ENCODE assay signal across 22 mouse cellular contexts in the genomic region with DNA sequence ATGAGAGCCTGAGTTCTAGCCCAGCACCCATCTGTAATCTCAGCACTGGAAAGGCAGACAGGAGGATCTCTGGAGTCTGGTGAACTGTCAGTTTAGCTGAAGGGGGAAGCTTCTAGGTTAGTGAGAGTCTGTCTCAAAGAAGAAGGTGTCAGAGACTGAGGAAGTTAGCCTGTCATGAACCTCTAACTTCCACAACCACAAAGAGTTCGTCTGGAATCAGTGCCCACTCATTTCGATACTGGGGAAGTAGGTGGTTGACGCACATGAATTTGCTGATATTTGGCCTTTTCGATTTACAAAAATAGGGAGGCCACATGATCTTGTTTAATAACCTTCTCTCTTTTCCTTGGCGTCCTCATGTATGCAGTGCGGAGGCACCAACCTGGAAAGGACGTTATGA. TPM values are rescaled to one million over a fixed set of nuclear protein-coding genes. Genes with fewer than 3 reads are reported as not detected.
DNase-seq lines count a peak whose midpoint lies in the region; ATAC-seq and TF ChIP-seq lines count a peak whose summit lies in the region.
"Had no signal": no experiment of that assay in that cellular context is flagged by ENCODE, and none has a peak within 500 bp of the region (broad histone marks: within the 10 kb centered on the region; RNA-seq: fewer than 3 reads in every experiment).

No protein-coding gene starts in this region.

- no peak for ATAC-seq in heart, embryonic 11.5 days (replicated peaks; ENCODE audit: insufficient number of reproducible peaks, low FRiP score, low TSS enrichment)
- ATAC-seq in liver, postnatal 0 days = no peak
- ATAC-seq in liver, embryonic 12.5 days = no peak
- ATAC-seq in megakaryocyte progenitor cell, adult 5-6 weeks (replicated peaks; ENCODE audit: poor library complexity) = peak; percentile 33
- ATAC-seq: CD4-positive, CD25-positive, alpha-beta regulatory T cell, adult 4 months; forebrain, embryonic 13.5 days; hindbrain, embryonic 16.5 days; intestine, embryonic 15.5 days had no signal

- no peak for TF ChIP-seq CTCF in liver, postnatal 0 days (IDR thresholded peaks at IDR 0.05; ENCODE audit: low read depth)

- no peak overlapping the region for H3K27ac ChIP-seq in heart, embryonic 11.5 days (ENCODE audit: low read depth, low read length)
- H3K27ac ChIP-seq in liver, postnatal 0 days (ENCODE audit: low read depth) = 0 out of 2 replicates have a peak overlapping the region, but pooled peaks have one; percentile 2
- no peak overlapping the region for H3K27ac ChIP-seq in liver, embryonic 12.5 days
- peak overlapping the region; percentile 59; the same call in 1 of the 2 replicates for H3K27ac ChIP-seq in brown adipose tissue, adult 24 weeks (replicated peaks; ENCODE audit: low read depth, low read length)
- H3K27ac ChIP-seq: forebrain, embryonic 13.5 days; hindbrain, embryonic 10.5 days; intestine, embryonic 15.5 days; left cerebral cortex, adult 2 months; midbrain, embryonic 12.5 days had no signal

- H3K9ac ChIP-seq in heart, embryonic 11.5 days (ENCODE audit: low read depth, low read length) = no peak overlapping the region
- H3K9ac ChIP-seq in liver, postnatal 0 days (replicated peaks) = no peak overlapping the region
- H3K9ac ChIP-seq in liver, embryonic 12.5 days = no peak overlapping the region
- H3K9ac ChIP-seq: forebrain, embryonic 13.5 days; intestine, embryonic 15.5 days; midbrain, embryonic 12.5 days had no signal

- H3K9me3 ChIP-seq in heart, embryonic 11.5 days (replicated peaks; ENCODE audit: control insufficient read depth, low read length) = no peaks in the 10 kb centered on the region
- H3K9me3 ChIP-seq in liver, postnatal 0 days (ENCODE audit: low read length) = no peaks in the 10 kb centered on the region
- no peaks in the 10 kb centered on the region for H3K9me3 ChIP-seq in liver, embryonic 12.5 days (replicated peaks)
- H3K9me3 ChIP-seq: forebrain, embryonic 13.5 days; hindbrain, embryonic 10.5 days; intestine, embryonic 15.5 days; midbrain, embryonic 12.5 days had no signal

- H3K27me3 ChIP-seq in heart, embryonic 11.5 days (ENCODE audit: control insufficient read depth, insufficient read depth, low read length) = no peaks in the 10 kb centered on the region
- H3K27me3 ChIP-seq in liver, postnatal 0 days (ENCODE audit: insufficient read depth, low read length) = no peaks in the 10 kb centered on the region
- no peaks in the 10 kb centered on the region for H3K27me3 ChIP-seq in liver, embryonic 12.5 days (replicated peaks)
- H3K27me3 ChIP-seq: forebrain, embryonic 13.5 days; intestine, embryonic 15.5 days; midbrain, embryonic 12.5 days had no signal

- peaks cover 12% of the 10 kb centered on the region for H3K4me1 ChIP-seq in heart, embryonic 11.5 days (ENCODE audit: control insufficient read depth, insufficient read depth, low read length)
- peaks cover 30% of the 10 kb centered on the region for H3K4me1 ChIP-seq in liver, postnatal 0 days (ENCODE audit: insufficient read depth)
- peaks cover 15% of the 10 kb centered on the region for H3K4me1 ChIP-seq in liver, embryonic 12.5 days
- peaks cover 8% of the 10 kb centered on the region; the same call in 1 of the 2 replicates for H3K4me1 ChIP-seq in brown adipose tissue, adult 24 weeks (ENCODE audit: control insufficient read depth, insufficient read depth, insufficient read length, low read length)
- H3K4me1 ChIP-seq: hindbrain, embryonic 10.5 days; intestine, embryonic 15.5 days; midbrain, embryonic 12.5 days had no signal

- DNase-seq in heart, adult 8-10 months (ENCODE audit: low spot score) = peak; percentile 46
- DNase-seq in liver, postnatal 0 days = no peak
- DNase-seq in thymus, postnatal 4 days = no peak
- no peak for DNase-seq in urinary bladder, postnatal 10 days (ENCODE audit: low spot score)
- DNase-seq: adrenal gland, postnatal 14 days; cerebellum, adult 18-20 months; cerebellum, postnatal 25 days; gastrocnemius, adult 2 months; kidney, adult 9 months; kidney, postnatal 14 days; thymus, postnatal 36 days had no signal

- TF ChIP-seq EP300 in liver, postnatal 0 days (IDR thresholded peaks at IDR 0.05; ENCODE audit: low read depth) = no peak

- H3K4me2 ChIP-seq in heart, embryonic 11.5 days = no peak overlapping the region
- H3K4me2 ChIP-seq in liver, postnatal 0 days (ENCODE audit: low read depth, low read length) = no peak overlapping the region
- no peak overlapping the region for H3K4me2 ChIP-seq in liver, embryonic 12.5 days
- H3K4me2 ChIP-seq: forebrain, embryonic 13.5 days; intestine, embryonic 15.5 days; midbrain, embryonic 12.5 days had no signal

- WGBS in heart, embryonic 11.5 days (ENCODE audit: insufficient replicate concordance) = 90% methylated on average over 7 of the region's 7 CpGs
- 62% methylated on average over 7 of the region's 7 CpGs for WGBS in liver, postnatal 0 days (ENCODE audit: insufficient replicate concordance)
- 56% methylated on average over 7 of the region's 7 CpGs for WGBS in liver, embryonic 12.5 days (ENCODE audit: insufficient replicate concordance)

- no peak overlapping the region for H3K4me3 ChIP-seq in heart, embryonic 11.5 days (ENCODE audit: low read depth, low read length)
- H3K4me3 ChIP-seq in liver, postnatal 0 days (ENCODE audit: low read depth, low read length) = no peak overlapping the region
- no peak overlapping the region for H3K4me3 ChIP-seq in liver, embryonic 12.5 days
- no peak overlapping the region for H3K4me3 ChIP-seq in brown adipose tissue, adult 24 weeks (ENCODE audit: insufficient read depth, low read depth, low read length)
- H3K4me3 ChIP-seq: forebrain, embryonic 13.5 days; gastrocnemius, adult 2 months; hindbrain, embryonic 10.5 days; intestine, embryonic 15.5 days; left cerebral cortex, adult 2 months; midbrain, embryonic 12.5 days had no signal

- H3K36me3 ChIP-seq in heart, embryonic 11.5 days (ENCODE audit: control insufficient read depth, insufficient read depth, low read length) = no peaks in the 10 kb centered on the region
- H3K36me3 ChIP-seq in liver, postnatal 0 days (replicated peaks; ENCODE audit: insufficient read depth, low read length) = no peaks in the 10 kb centered on the region
- no peaks in the 10 kb centered on the region for H3K36me3 ChIP-seq in liver, embryonic 12.5 days
- H3K36me3 ChIP-seq: hindbrain, embryonic 10.5 days; intestine, embryonic 15.5 days; midbrain, embryonic 12.5 days had no signal

RNA-seq across cellular contexts. Expression of gene Nfe2l2, which starts 28.7 kb away (rescaled TPM):
- 10 to 100 TPM; 57.9 to 75.1 (median 64.5) TPM for total RNA-seq in heart, adult 8-10 months (2022)
- polyA plus RNA-seq in heart, embryonic 11.5 days (2014; fragmentation: Nextera tagmentation; extraction: Ambion mirVana) = 46.7 and 48.7 TPM in 2 replicates
- polyA plus RNA-seq in liver, postnatal 0 days (2015; fragmentation: Nextera tagmentation; extraction: Ambion mirVana) = 58.7 and 59.4 TPM in 2 replicates
- polyA plus RNA-seq in liver, embryonic 12.5 days (2016; fragmentation: Nextera tagmentation; extraction: Ambion mirVana) = 51.9 and 53.1 TPM in 2 replicates
- 50.2 and 50.6 TPM in 2 replicates for polyA plus RNA-seq in brown adipose tissue, adult 24 weeks (2012; ENCODE audit: insufficient read depth, insufficient read length, missing spikeins)
- 117 and 119 TPM in 2 replicates for total RNA-seq in megakaryocyte progenitor cell, adult 5-6 weeks (2015)
- 59.4 and 69.2 TPM in 2 replicates for total RNA-seq in megakaryocyte progenitor cell, adult 5-6 weeks (2017)

Comparison
In these comparisons a context has a peak if more than half of its experiments do, and no peak if none do; other contexts are left out.
1. H3K27ac ChIP-seq: peak in liver, postnatal 0 days (single experiment) and brown adipose tissue, adult 24 weeks (single experiment); none in heart, embryonic 11.5 days (single experiment) and liver, embryonic 12.5 days (single experiment).